Mouse (Mus musculus) kidney, adult 18-20 months (tissue): ENCODE measurements at regions not wholly inside any gene's neighbourhood (a gene's known extent, or its start where the extent isn't known, plus 50 kb on each side); places are given as distances from the start of the nearest gene placed in this dataset.

ENCODE experiments used
- DNase-seq: peaks from one replicate; pipeline ENCODE4 v3.0.0; 2021

- no peak for DNase-seq
Measured at GRCm38 (mm10) chr1:92730576-92730975, 81.9 kb upstream of the Otos start.

DNA sequence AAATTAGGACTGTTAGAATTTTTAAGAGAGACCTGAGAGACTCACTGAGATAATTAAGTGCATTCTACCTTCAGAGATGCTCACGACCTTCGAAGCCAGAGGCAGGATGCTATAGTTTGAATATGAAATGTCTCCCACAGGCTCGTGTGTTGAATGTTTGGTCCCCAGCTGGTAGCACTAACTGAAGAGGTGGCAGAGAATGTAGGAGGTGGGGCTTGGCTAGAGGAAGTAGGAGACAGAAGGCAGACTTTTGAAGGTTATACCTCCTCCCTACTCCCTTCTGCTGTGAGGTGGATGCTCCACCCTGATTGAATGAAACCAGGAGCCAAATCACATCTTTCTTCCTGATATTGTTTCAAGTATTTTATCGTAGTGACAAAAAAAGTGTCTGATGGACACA is 79.3 kb upstream of the Otos start:
- no peak for DNase-seq

- DNase-seq: no peak
Measured at GRCm38 (mm10) chr1:92727371-92727770, 78.7 kb upstream of the Otos start.

DNA sequence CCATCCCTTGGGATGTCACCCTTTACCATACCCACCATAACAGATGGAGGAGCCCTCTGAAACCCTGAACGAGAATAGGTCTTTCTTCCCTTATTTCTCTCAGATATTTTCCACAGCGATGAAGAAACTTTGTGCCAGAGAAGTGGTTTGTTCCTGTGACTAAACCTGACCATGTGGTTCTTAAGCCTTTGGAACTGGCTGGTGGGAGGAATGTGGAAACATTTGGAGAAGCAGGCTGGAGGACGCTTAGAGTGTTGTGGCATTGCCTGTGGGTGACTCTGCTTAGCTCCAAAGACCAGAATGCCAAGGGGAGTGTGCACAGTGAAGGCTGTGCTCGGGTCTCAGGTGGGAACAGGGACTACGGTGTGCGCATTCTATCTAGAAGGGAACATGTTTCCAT is 77.7 kb upstream of the Otos start:
- DNase-seq: no peak

DNA sequence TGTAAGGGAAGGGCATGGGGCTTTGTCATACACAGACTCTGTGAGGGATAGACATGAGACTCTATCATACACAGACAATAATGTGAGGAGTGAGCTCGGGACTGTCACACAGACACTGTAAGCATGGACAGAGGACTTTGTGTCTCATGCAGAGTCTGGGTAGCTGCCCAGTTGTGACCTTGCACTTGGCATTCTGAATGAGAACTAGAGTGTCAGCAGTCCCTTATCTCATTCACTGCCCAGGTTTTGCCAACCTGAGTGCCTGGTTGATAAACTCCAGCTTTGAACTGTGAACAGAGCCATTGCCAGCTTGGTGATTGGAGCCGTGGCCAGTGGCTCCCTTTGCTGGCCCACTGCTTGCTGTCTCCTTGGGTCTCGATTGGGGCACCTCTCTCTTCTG is 75.5 kb upstream of the Otos start:
- no peak for DNase-seq

- DNase-seq: no peak
Measured at GRCm38 (mm10) chr1:92720567-92720966, 71.9 kb upstream of the Otos start.

DNA sequence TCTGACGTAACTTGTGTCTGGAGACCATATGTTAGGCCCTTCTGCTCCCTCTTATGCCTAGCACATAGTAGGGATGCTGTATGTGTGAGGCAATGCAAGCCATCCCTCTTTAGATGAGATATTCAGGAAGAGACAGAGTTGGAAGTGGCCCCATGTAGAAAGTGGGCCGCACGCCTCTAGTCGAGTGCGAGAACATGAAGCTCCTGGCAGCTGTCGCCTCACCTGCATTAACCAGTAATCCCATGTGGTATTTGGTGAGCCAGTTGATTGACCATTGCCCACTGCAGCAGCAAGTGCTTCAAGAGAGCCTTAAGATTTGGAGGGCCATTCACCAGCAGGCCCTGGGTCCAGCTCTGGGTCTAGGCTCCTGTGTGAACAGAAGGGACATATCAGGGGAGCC is 71.2 kb upstream of the Otos start:
- no peak for DNase-seq

- no peak for DNase-seq
Measured at GRCm38 (mm10) chr1:92718108-92718507, 69.5 kb upstream of the Otos start.

DNA sequence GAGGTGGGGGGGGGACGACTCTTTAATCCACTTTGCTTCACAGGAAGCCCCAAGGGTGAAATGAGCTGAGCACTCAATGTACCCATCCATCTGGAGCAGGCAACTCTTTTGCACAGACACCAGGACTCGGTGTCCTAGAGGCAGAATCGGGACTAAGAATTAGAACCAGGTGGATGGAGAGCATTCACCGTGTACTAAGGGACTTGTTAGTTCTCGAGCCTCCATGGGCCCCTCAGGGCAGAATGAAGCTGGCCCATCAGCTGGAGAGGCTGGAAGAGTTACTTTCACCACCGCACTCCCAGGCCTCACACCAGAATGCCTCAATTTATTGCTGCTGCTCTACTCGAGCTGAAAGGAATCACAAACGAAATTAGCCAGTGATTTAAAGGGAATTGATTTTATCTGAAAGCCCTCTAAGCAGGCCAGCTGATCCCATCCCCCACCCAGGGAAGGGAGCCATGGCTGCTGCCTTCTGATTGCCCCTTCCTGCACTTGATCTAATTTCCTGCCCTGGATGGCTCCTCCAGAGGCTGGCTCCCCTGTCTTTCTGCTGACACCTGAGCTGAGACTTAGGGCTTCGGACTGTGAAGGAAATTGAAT is 66.2 kb upstream of the Otos start:
- no peak for DNase-seq

DNA sequence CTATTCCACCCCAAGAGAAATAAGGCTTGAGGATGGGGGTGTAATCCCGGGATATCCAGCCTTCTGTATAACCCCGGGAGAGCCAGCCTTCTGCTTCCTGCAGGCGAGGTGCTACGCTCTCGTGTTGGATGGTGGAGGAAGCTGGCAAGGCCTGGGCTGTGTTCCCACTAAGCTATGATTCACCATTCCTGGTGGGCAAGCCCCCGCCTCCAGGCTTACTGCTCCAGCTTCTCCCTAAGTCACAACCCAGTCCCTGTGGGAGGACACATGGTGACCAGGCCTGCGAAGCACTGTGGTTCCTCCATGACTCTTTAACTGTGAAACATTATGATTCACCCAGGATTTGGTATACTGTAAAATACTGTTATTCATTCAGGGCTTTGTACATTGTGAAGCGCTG is 63.7 kb upstream of the Otos start:
- no peak for DNase-seq

- no peak for DNase-seq
Measured at GRCm38 (mm10) chr1:92710321-92710839, 61.7 kb upstream of the Otos start.

DNA sequence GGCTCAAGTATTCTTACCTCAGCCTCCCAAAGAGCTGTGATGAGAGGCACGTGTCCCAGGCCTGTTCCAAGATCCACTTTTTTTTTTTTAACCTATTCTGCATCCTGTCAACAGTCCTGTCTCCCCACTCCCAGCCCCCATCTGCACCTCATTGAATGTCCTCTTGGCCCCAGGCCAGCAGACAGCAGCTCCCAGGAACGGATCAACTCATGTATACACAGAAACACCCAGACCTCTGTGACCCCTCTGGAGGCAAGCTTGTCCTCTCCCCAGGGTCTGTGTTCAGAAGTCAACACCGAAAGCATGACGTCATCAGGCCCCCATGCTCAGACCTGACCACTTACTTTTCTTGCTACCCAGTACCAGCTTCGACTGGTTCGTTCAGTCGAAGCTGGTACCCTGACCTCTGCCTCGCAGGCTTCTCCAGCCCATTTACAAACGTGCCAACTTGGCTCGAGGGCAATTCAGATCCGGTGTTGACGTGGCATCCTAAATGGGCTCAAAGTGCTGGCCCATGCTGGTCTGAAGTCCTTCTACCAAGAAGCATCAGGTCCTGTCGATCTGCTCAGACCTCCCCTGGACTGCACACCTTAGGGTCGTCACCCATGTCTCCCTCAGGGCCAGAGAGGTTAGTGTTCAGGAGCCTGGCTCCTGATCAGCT is 60.7 kb upstream of the Otos start:
- peak; percentile 45 for DNase-seq

DNA sequence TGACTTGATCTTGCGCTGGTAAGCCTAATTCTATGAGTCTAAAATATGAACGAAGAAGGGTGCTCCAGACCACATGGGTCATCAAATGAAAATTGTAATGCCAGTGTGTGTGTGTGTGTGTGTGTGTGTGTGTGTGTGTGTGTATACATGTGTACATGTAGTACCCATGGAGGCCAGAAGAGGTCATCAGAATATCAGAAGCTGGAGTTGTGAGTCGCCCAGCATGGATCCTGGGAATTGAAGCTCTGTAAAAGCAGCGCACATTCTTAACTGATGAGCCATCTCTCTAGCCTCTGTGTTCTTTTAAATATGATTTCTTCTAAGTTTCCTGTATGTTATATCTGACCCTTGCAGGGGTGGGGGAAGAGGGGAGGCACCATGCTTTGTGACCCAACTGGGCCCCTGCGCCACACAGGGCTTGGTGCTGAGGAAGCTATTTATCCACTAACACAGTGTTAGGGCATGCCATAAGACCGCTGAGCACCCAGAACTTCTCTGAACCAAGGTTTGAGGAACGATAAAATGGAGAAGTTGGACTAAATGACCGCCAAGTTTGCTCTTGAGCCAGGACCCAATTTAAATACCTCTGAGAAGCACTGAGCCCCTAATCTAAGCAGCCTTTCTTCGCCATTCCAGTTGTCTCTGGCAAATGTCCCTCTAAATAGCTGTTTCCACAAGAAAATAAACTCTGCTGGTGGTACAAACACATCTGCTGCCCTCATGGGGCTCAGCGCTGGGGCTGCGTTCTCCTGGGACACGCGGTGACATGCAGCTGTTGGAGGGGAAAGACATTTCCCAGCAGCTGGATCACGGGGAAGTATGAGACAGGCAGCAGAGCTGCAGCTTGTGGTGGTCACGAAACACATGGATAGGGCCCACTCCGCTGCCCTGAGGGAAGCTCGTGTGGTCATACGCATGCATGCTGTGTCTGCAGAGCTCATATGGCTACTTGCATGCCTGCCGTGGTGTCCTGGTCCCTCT is 59.6 kb upstream of the Otos start:
- DNase-seq: no peak

DNA sequence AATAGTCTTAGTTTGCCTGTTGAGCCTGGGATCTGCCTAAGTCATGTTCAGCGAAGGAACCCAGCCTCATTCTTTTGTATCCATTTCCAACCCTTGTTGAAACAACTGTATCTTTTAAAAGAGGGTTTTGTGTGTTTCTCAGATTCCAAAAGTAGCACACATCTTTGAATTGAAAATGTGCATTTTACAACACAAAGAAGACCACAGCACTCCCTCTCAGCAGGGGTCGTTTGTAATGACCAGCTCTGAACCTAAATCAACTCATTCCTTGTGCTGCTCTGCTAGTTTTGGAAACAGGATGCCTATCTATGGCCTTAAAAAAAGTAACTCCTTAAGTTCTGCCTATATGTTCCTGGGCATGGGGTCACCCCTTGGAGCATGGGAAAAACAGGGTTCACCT is 58.8 kb upstream of the Otos start:
- no peak for DNase-seq

DNA sequence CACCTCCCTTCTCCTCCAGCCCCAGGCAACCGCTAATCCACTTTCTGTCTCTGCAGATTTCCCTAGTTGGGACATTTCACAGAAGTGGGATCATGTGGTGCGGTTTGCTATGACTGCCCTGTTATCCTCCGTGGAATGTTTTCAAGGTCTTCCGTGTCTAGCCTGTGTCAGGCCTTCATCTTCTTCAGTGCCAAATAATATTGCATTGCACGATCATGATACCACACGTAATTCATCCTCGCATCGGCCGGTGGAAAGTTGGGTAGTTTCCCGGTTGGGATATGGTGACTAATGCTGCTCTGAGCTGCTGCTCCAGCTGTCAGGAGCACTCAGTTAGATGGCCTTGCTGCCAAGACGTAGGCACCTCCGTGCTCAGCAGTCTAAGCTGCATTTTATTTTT is 55.3 kb upstream of the Otos start:
- DNase-seq: no peak

- no peak for DNase-seq
Measured at GRCm38 (mm10) chr1:92703270-92703669, 54.6 kb upstream of the Otos start.

DNA sequence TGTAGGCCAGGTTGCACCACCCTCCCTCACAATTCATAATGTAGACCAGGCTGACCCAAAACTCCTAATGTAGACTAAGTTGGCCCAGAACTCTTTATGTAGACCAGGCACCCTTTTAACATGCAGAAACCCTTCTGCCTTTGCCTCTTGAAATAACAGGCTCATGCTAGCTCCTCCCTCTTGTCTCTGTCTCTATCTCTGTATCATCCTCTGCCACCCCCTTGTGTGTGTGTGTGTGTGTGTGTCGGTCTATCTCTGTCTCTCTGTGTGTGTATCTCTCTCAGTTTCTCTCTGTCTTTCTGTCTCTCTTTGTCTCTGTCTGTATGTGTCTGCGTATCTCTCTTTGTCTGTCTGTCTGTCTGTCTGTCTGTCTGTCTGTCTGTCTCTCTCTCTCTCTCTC is 51.5 kb upstream of the Otos start:
- DNase-seq: no peak

DNA sequence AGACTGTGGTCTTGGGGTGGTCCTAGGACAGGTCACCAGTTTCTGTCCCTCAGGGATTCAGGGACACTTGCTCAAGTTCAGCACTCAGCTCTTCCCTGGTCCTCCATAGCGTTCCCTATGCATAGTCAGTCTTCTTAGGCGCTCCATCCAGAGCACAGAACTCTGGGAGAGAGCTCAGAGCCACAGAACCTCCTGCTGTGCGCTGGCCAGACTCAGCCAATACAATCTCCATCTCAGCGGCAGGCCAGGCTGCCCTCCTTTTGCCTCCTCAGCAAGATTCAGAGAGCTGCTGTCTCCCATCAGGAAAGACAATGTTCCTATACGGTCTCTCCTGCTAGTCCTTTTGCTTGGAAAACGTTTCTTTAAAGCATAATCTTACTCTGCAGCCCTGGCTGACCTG is 51.1 kb upstream of the Otos start:
- no peak for DNase-seq

DNA sequence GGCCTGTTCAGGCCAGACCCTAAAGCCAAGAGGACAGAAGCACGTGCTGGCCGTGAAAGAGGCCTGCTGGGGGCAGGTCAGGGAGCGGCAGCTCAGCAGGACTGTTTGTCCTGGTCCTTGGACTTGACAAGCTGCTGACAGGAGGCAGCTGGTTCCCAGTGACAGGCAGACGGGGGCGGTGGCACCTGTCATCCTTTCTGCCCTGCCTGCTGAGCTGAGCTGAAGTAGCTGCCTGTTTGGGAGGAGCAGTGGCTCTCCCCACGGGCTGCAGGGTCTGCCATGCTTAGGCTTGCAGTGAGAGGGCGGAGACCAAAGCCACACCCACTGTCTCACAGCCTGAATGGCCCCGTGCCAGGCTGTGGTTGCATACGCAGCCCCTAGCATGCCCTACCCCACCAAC is 50.4 kb upstream of the Otos start:
- DNase-seq: no peak

- no peak for DNase-seq
Measured at GRCm38 (mm10) chr1:92698541-92698940, 49.9 kb upstream of the Otos start.
